Mouse (Mus musculus) testis, postnatal 10 days (tissue): ENCODE results near the gene Tm7sf2.
A peak's percentile ranks its signal among the peaks of the same experiment; 100 is the strongest.

ENCODE experiments used
- DNase-seq: peaks from one replicate; pipeline ENCODE4 v3.0.0; 2021; ENCODE audit warnings: low spot score

Tm7sf2 gene

DNA sequence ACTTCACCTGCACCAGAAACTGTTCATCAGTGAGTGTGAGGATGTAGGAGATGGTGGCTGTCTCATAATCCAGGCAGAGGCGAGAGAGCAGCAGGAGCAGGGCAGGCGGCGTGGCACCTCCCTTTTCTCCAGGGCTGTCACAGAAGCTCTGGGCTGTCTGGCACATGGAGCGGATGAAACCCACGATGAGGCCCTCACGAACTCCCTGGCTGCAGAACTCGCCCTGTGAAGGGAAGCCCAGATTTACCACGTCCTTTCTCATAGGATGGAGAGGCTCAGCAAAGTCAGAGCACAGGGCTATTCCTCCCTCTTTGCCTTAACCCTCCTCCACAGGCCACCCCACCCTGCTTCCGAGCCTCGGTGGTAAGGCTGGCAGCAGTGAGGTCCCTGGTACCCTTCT is 1.7 kb upstream of the Tm7sf2 start:
- no peak for DNase-seq

DNA sequence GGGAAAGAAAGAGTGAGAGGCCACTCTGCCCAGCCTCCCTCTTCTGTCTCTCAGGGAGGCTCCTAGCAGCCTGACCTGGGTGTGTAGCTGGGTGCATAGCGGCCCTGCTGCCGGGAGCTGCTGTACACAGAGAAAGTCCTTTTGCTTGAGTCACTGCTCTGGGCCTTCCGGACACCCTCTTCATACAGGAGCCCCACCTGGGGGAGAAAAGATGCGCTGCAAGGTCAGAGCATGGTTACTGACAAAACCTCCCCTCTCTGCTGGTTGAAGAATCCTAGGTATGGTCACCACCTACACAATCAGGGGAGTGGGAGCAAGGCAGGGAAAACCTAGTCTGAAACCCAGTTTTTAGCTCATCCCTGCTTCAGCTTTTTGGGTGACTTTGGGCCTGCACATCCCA is 778 bp upstream of the Tm7sf2 start:
- DNase-seq, result no peak

DNA sequence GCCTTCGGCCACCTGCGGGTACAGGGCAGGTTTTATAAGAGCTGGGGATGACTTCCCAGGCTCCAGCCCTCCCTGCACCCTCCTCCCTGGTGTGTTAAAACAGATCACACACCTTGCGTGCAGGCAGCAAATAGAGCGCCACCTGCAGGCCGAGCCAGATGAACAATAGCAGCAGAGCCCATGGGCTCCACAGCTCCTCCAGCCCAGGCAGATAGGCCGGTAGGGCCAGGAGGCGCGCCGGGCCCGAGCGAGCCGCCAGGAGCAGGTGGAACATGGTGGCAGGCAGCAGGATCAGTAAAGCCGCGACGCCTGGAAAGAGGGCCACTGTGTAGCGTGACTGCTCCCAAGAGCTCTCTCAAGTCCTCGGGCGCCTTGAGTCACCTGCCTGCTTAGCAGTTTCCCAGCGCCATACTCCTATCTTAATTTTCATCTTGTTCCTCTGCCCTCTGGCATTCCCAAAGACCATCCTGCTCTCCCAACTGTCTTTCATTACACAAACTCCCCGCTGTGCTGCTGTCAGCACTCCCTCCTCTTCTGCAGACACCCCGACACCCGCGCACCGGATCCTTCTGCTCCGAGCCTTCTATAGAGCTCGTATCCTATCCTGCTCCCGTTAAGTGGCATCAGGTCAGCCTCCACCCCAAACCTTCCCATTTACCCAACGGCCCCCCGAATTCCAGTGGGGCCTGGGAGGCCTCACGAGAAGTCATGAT is 1.0 kb downstream of the Tm7sf2 start:
- DNase-seq, result peak; percentile 90

DNA sequence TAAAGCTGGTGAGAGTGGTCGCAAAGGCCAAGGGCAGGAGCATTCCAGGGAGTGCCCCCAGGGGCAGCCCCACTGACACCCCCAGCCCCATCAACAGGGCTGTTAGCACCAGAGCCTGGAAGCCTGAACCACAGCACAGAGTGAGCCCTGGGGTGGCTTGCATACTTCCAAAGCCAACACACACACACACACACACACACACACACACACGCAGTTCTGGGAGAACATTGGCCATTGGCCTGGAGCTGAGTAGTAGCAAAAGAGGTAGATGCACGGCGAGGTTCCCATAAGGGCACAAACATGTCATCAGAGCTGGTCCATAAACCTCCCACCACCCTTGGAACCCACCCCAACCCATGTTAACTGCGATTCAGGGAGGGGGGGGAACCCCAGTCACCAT is 1.6 kb downstream of the Tm7sf2 start:
- no peak for DNase-seq

DNA sequence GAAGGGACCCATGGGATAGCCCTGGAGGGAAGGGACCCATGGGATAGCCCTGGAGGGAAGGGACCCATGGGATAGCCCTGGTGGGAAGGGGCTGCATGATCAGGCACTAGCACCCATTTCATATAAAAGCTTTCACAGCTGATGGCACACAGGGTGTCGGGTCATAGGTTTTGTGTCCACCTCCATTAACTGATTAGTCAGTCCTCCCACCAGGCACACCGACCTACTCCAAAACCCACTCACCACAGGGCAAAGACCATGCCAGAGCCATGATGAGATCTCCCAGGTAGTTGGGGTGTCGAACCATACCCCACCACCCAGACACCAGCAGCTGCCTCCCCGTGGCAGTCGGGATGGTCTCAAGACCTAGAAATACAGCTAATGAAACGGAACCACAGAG is 5.1 kb downstream of the Tm7sf2 start:
- DNase-seq, result no peak

DNA sequence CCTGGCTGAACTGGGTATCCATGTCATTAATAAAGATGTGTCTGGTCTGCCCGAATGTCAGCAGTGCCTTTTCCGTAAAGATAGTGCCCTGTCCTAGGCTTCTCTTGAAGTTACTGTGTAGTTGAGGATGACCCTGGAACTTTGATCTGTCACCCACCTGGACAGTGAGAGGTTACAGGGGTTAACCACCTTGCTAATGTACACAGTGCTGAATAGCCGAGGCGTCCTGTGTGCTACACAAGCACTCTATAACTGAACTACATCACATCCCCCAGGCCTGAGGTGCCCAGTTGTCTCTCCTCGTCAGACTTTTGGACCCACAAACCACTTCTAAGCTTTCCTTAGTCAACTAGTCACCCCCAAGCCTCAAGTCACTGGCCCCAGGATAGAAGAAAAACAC is 5.8 kb downstream of the Tm7sf2 start:
- no peak for DNase-seq

DNA sequence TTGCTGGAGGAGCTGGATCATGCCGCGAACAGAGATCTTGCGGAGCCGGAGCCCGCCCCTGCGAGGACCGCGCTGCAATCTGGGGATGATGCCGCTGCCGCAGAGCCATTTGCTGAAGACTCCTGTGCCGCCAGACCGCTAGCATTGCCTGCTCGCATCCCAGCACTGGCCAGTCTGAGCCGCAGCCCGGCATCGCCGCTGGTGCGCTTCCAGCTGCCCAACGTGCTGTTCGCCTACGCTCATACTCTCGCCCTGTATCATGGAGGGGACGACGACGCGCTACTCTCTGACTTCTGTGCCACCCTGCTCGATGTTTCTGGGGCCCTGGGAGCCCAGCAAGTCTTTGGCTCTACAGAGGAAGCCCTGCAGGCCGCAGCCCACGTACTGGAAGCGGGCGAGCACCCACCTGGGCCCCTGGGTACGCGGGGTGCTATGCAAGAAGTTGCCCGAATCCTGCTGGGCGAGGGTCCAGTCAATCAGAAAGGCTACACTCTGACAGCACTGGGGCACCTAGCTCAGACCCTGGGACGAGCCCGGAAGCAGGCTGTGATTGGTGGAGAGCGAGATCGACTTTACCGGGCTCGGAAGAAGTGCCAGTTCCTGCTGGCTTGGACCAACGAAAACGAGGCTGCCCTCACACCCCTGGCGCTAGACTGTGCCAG is 6.4 kb downstream of the Tm7sf2 start:
- no peak for DNase-seq

DNA sequence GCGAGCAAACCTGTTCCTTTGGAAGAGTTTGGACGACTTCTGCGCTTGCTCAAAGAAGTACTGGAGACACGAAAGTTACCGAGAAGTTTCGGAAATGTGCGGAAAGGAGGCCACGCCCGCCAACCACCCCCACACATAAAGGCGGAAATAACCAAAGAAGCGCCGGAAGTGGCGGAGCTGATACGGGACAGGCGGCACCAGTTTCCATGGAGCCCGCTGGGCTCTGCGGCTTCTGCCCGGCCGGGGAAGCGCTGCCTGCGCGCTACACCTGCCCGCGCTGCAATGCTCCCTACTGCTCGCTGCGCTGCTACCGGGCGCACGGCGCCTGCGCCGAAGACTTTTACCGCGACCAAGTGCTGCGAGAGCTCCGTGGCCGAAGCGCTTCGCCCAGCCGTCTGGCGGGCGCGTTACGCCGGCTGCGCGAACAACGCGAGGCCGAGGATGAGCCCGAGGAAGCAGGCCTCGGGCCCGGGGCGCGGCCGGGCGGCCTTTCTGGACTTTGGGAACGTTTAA is 7.1 kb downstream of the Tm7sf2 start, which contains the start of gene Znhit2:
Gene Znhit2, plus strand, starts transcription at position 172 of the 513 bp plus-strand sequence.
- DNase-seq, result peak; percentile 94

DNA sequence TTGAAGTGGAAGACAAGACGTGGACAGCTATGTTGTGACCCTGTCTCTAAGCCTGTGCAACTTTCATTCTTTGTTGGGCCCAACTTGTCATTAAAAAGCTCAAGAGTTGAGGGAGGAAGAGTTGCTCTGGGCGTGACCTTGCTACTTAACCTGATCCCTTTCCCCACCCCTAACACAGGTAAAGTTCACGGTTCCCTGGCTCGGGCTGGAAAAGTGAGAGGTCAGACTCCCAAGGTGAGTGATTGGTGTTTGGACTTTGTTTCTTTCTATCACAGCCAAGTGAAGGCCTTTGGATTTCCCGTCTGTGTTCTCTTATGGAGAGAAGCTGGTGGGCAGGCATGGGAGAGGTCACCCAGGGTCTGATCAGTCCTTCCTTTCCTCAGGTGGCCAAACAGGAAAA is 9.2 kb downstream of the Tm7sf2 start:
- DNase-seq, result no peak

DNA sequence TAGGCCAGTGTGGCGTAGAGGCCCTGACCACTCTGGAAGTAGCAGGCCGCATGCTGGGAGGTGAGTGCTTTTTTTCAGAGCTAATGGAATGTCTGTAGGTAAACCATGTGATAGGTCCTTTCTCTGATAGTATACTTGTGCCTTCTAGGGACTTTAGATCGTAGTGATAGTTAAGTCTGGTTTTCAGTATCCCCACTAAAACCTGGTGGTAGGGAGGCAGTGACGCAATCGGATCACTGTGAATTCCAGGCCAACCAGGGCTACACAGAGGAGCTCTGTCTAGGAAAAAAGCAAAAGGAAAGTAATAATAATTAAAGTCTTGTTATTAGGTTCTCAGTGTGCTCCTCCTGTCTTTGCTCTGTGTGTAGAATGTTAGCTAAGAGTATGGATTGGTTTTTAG is 9.7 kb downstream of the Tm7sf2 start:
- DNase-seq, result no peak

DNA sequence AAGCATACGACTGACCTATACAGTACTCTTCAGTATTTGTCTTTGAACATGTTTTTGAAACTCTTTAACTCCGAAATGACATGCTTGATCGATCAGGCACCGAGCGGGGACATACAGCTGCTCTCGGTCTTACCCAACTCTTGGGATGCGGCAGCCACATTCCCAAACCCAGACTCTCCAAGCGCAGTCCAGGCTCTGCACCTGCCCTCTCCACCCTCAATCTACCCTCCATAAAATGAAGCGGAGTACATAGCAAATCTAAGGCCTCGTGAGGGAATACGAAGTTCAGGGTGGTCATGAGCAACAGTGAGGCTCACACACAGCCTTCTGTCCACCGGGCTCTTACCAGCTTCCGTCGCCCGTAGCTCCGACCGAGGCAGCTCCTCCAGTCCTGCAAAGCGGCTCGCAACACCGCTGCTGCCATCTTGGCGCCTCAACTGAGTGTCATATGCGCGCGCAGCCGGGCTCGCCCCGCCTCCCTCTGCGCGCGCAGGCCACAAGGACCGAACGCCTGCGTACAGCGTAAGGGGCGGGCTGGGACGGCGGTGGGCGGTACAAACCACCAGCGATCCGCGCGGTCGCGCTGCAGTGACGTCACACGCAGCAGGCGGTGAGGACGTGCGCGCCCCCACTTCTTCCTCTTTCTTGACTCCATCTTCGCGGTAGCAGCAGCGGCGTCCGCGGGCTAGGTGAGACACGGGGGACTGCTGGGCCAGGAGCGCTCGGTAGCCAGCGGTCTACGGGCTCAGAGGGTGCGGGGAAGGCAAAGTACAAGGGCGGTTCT is 10.7 kb downstream of the Tm7sf2 start, which contains the start of the genes Mrpl49 and Fau:
Gene Mrpl49, minus strand, starts transcription at position 473 of the 784 bp plus-strand sequence.
Gene Fau, plus strand, starts transcription at position 532 of the 784 bp plus-strand sequence.
- peak; percentile 100 for DNase-seq

DNA sequence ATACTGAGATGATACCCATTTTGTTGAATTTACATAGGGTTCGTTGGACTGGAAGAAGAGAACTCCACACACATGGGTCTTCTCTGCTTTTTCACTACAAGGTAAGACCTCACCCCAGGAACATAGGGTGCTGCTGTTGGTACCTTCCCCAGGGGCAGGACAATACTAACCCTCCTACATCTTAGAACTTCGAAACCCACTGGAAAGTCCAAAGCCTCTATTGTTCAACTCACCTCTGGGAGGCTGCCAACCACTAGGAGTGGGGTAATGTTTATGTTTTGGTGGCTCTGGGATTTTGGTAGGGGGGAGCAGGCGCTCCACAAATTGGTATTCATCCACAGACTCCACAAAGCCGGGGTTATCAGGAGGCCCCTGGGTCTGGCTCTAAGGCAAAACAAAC is 11.5 kb downstream of the Tm7sf2 start:
- DNase-seq, result no peak

DNA sequence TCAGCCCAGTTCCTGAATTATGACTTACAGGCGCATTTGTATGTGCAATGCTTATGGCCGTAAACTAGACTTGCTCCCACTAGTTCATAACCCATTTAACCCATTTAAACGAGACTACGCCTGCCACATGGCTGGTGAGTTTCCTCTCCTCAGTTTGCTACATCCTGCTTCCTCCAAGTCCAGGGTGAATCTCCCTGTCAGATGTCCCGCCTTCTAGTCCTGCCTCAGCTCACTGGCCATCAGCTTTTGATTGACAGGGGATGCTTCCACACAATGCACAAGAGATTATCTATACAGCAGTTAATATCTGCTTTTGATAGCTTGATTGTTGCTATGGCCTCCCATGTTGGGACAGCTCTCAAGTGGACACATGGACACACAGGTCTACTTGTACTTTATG is 13.9 kb downstream of the Tm7sf2 start:
- DNase-seq, result no peak

DNA sequence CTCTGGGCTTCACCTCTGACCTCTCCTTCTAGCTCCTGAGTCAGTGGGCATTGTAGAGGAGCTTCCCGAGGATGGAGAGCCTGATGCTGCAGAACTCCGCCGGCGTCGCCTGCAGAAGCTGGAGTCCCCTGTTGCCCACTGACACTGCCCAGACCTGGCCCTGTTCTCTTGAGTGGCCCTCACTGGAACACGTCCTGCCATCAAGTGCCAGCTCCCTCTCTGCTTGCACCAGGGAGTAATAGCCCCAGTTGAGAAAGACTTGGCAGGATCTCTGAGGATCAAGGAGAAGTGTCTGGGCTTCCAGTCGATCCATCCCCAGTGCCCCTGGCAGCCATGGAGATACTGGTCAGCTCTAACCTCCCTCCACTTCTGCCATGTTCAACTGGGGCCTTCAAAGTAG is 15.7 kb downstream of the Tm7sf2 start:
- no peak for DNase-seq

DNA sequence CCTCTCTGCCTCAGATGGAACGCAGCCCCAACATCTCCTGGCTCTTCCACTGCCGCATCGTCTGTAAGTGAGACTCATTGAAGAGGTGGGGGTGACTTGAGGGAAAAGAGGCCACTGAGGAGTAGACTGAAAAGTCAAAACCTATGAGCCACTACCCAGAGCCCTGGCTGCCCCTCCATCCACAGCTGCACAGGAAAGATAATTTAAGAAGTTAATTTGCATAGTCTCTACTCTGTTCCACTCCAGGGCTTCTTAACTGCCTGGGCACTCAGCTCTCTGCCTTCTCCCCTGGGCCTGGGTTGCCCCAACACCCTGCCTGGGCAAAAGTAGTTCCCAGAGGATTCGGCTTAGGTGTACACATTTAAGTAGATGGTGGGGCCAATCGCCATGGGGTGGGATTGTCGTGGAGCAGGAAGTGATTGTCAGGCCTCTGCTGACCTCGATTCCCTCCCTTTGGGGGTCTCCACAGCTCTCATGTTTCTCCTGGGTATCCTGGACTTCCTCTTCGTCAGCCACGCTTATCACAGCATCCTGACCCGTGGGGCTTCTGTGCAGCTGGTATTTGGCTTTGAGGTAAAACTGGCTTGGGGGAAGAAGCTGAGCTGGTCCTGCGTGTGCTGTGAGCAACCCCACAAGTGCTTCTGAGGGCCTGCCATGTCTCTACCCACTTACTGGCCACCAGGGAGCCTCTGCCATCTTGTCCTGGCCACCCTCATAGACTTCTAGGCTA is 19.3 kb downstream of the Tm7sf2 start:
- no peak for DNase-seq

DNA sequence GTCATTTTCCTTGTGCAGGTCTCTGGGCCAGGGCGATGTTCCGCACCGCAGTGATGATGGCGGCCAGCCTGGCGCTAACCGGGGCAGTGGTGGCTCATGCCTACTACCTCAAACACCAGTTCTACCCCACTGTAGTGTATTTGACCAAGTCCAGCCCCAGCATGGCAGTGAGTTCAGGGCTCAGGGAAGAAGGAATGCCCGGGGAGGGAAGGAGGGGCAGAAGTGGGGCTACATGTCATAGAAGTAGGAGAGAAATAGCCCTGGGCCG is 20.3 kb downstream of the Tm7sf2 start:
- no peak for DNase-seq

DNA sequence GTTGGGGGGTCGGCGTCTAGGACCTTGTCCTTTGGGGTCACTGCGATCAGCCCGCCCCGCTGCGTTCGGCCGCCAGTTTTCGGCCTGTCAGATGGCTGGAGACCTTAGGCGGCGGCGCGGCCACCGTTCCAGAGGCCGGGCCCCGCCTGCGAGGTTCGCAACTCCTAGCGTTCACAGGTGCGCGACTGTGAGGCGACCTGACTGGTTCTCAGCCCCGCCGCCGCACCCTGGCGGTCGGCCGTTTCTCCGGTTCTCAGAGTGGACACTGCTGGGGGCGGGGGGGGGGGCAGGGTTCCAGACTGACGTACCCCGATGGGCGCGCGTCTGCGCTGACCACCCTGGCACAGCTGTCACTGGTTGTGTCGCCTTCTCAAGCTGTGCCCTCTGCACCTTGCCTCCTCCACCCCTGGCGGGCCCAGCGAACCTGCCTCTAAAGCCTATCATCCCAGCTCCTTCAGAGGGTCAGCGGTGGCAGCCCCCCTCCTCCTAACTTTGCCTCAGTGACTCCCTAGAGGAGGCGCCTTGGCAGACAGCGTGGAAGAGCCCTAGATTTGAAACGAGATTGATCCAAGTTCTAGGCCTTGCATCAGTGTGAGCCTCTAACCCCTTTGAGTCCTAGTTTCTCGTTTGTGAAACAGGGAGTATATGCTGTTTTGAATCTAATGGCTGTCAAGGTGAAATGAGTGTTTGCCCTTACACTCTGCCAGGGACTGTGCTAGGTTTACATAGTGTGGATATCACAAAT is 20.8 kb downstream of the Tm7sf2 start:
- DNase-seq, result no peak

DNA sequence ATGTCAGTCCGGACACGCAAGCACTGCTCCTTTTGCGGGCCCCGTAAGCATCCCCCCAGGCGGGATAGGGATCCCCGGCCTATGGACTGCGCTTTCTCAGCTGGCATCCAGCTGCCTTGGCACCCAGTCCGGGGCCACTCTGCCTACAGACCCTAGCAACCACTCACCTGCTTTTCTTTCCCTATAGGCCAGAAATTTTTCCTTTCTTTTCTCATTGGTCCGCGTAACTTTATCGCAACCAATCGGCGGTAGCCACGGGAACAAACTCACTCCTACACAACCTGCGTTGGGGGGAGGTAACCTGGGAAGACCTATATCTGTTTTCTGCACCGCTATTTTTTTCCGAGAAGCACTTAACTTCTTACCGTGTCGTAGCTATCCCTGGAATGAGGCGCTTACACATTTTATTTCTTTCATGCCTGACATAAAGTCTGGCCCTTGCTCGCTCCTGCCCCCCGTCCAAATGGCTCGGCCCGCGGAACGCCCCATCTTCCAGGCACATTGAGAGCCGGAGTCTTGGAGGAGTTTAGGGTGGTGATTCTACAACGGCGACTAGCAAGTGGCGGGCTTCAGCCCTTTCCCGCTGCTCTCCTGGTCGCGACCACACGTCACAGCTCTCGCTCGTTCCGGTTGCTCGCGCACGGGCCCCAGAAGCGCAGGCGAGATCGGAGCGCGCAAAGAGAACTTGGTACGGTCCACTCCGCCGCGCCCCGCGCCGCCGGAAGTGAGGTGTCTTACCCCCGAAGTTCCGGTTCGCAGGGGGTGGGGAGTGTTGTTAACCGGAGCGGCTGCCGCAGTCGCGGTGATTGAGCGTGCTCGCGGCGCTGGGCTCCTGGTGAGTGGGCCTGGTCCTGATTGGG is 21.6 kb downstream of the Tm7sf2 start, which contains the start of gene Syvn1:
Gene Syvn1, plus strand, starts transcription at position 283 of the 860 bp plus-strand sequence.
- peak; percentile 89 for DNase-seq

DNA sequence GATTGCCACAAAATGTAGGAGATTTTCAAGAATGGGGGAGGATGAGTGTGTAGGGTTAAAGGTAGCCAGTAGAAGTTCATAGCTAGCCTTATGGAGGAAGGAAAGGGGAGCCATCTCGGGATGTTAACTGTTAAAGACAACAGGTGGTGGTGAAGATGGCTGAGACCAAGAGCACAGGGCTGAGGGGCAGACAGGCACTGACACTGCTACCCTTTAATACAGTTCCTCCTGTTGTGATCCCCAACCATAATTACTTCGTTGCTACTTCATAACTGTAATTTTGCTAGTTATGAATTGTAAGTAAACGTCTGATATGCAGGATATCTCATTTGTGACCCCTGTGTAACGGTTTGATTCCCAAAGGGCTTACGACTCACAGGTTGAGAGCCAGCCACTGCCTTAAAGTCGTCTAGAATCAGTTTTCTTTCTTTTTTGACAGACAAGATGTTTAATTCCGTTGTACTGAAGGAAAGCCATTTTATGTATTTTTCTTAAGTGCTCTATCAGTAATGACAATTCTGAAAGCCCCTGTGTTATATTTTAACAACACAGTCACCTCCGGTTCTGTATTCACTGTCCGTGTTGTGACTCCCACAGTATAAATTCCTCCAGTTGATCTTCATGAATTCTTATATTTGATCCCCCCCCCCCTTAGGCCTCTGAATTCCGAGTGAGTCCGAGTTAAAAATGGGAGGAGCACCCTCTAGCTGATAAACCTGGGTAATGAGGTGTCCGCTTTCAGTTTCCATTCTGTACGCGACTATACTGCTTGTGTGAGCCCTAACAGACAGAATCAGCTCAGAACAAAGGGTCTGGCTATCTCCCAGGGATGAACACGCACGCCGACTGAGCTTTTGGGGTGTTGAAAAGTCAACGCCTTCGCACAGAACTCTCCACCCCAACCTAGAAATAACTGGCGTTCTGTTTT is 22.5 kb downstream of the Tm7sf2 start:
- no peak for DNase-seq
